Mouse (Mus musculus) limb, embryonic 14.5 days (tissue): ENCODE results near the gene Dennd1a. TPM values are rescaled to one million over a fixed set of nuclear protein-coding genes. Genes with fewer than 3 reads are reported as not detected.

Source experiments
- ATAC-seq: fragments of 200-750 bp; cut with Nextera tagmentation; 2 replicates; pipeline ENCODE4 v1.8.0; 2017; ENCODE audit warnings: low read depth, moderate number of reproducible peaks, moderate TSS enrichment; ENCODE audit not compliant: low FRiP score
- DNase-seq: peaks from one replicate; pipeline ENCODE4 v3.0.0-alpha.2; 2015; ENCODE audit warnings: low spot score
- H3K27ac ChIP-seq: fragments of 300-500 bp; sonication (generic); replicated peaks from 2 replicates; pipeline ENCODE4 v1.5.1; 2014; ENCODE audit warnings: low read depth, mild to moderate bottlenecking, low read length, moderate library complexity, mixed read lengths
- H3K27me3 ChIP-seq: fragments of 300-500 bp; sonication (generic); 2 replicates; pipeline ENCODE4 v1.6.1; 2014; ENCODE audit warnings: low read length, mixed read lengths; ENCODE audit not compliant: control insufficient read depth, insufficient read depth
- H3K36me3 ChIP-seq: fragments of 300-500 bp; sonication (generic); 2 replicates; pipeline ENCODE4 v1.6.1; 2014; ENCODE audit warnings: mild to moderate bottlenecking, low read length, moderate library complexity, mixed read lengths; ENCODE audit not compliant: control insufficient read depth, insufficient read depth
- H3K4me1 ChIP-seq: fragments of 300-500 bp; sonication (generic); 2 replicates; pipeline ENCODE4 v1.6.1; 2014; ENCODE audit warnings: antibody characterized with exemption, low read length, mixed read lengths; ENCODE audit not compliant: control insufficient read depth, insufficient read depth
- H3K4me2 ChIP-seq: fragments of 300-500 bp; sonication (generic); replicated peaks from 2 replicates; pipeline ENCODE4 v1.6.1; 2014; ENCODE audit warnings: low read depth, mild to moderate bottlenecking, low read length, moderate library complexity; ENCODE audit not compliant: severe bottlenecking
- H3K4me3 ChIP-seq: fragments of 300-500 bp; sonication (generic); replicated peaks from 2 replicates; pipeline ENCODE4 v1.5.1; 2014; ENCODE audit warnings: low read length
- H3K9ac ChIP-seq: fragments of 300-500 bp; sonication (generic); 2 replicates; pipeline ENCODE4 v1.6.1; 2014; ENCODE audit warnings: mild to moderate bottlenecking, low read depth, low read length, moderate library complexity; ENCODE audit not compliant: severe bottlenecking
- H3K9me3 ChIP-seq: fragments of 300-500 bp; sonication (generic); 2 replicates; pipeline ENCODE4 v1.6.1; 2016; ENCODE audit warnings: low read length; ENCODE audit not compliant: control insufficient read depth
- POLR2A ChIP-seq: fragments of 200-500 bp; IDR thresholded peaks from 2 replicates; pipeline ENCODE4 v1.8.0; 2012; ENCODE audit warnings: inconsistent platforms, mild to moderate bottlenecking, moderate library complexity, borderline replicate concordance; ENCODE audit not compliant: insufficient read depth, insufficient read length; ENCODE audit errors: extremely low read depth
- WGBS: fragments of 180-500 bp; shearing (Covaris S2); extraction: QIAGEN DNeasy Blood & Tissue Kit; methylation state at CpG from one replicate; pipeline ENCODE4 v1.1.7; 2014; 5-methylcytosine and 5-hydroxymethylcytosine counted together
- polyA plus RNA-seq, 2 experiments: library from polyadenylated mRNA; depleted of rRNA in 1 of 2; stranded (reverse) in 1 of 2; unstranded in 1 of 2; fragments of >200 nt; fragmentation: Nextera tagmentation in 1 of 2; extraction: Ambion mirVana in 1 of 2; gene quantifications; 2 replicates each; pipeline versions ENCODE4 v1.2.1 to v1.2.3; 2012 to 2014

The Dennd1a gene
- polyA plus RNA-seq, 2 experiments = 11.8 to 22.9 TPM

DNA sequence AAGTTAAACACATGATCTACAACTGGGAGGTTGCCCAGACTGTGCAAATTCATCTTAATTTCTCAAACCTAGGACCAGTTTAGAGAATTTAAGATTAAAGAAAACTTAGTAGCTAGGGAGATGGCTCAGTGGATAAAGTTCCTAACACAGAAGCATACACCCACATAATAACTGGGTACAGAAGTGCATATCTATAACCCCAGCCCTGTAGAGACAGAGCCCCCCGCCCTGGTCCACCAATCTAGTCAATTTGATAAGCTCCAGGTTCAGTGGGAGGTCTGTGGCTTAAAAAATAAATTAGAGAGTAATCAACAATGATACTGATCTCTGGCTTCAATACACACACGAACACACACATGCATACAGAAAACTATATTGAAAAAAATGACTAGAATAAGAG lies 51.6 kb downstream of the Dennd1a start:
- no peaks in the 10 kb centered on the region for H3K9me3 ChIP-seq
- H3K27me3 ChIP-seq = no peaks in the 10 kb centered on the region
- WGBS = 89% methylated on average over 2 of the region's 2 CpGs
- H3K27ac ChIP-seq = no peak overlapping the region
- no peaks in the 10 kb centered on the region; the same call in 1 of the 2 replicates for H3K4me1 ChIP-seq
- TF ChIP-seq POLR2A = no peak
- no peak overlapping the region for H3K4me2 ChIP-seq
- no peaks in the 10 kb centered on the region for H3K36me3 ChIP-seq
- no peak overlapping the region for H3K9ac ChIP-seq
- no peak overlapping the region for H3K4me3 ChIP-seq
- DNase-seq = no peak
- no peak for ATAC-seq

DNA sequence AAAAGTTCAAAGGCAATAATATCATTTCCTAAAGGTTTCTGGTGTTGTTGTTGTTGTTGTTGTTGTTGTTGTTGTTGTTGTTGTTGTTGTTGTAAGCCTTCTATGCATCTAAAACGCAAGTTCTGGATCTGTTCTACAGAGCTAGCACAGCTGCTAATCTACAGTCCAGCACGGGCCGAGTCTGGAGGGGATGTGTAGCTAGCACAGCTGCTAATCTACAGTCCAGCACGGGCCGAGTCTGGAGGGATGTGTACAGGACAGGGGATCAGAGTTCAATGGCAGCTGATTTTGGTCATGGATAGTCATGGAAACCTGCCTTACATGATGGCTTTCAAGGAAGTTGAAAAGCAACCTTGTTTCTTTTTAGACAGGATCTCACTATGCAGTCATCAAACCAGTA lies 57.3 kb downstream of the Dennd1a start:
- H3K27ac ChIP-seq = no peak overlapping the region
- H3K4me2 ChIP-seq = no peak overlapping the region
- ATAC-seq (no peak), DNase-seq (no peak)
- no peaks in the 10 kb centered on the region for H3K36me3 ChIP-seq
- TF ChIP-seq POLR2A = no peak
- H3K4me3 ChIP-seq = no peak overlapping the region
- no peaks in the 10 kb centered on the region for H3K9me3 ChIP-seq
- H3K4me1 ChIP-seq = 0 out of 2 replicates have a peak, but pooled peaks cover 3% of the 10 kb centered on the region
- no peaks in the 10 kb centered on the region for H3K27me3 ChIP-seq
- 89% methylated on average over 5 of the region's 5 CpGs for WGBS
- H3K9ac ChIP-seq = no peak overlapping the region

DNA sequence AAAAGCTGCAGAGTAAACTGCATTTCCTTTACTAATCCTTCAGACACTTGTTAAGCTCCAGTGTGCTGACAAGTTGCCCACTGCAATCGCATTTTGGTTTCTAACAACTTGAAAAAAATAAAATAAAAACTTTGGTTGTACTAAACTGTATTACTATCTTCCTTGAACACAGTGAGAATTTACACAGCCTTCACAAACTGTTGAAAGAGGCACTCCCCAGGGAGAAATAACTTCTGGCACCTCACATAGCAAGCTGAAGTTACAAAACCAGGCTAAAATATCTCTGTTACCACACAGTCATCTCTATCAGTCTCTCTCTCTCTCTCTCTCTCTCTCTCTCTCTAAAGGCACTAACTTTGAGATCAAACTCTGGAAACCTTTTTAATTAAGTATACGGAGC lies 63.4 kb downstream of the Dennd1a start:
- Histone ChIP-seq H3K27me3 (no peaks in the 10 kb centered on the region), H3K4me3 (no peak overlapping the region), H3K9me3 (no peaks in the 10 kb centered on the region), H3K4me2 (no peak overlapping the region), H3K9ac (no peak overlapping the region), H3K36me3 (no peaks in the 10 kb centered on the region), H3K27ac (no peak overlapping the region), H3K4me1 (peaks cover 14% of the 10 kb centered on the region; the same call in 1 of the 2 replicates)
- no peak for DNase-seq
- TF ChIP-seq POLR2A = no peak
- ATAC-seq = no peak
- WGBS = 17% methylated on average over 2 of the region's 2 CpGs

DNA sequence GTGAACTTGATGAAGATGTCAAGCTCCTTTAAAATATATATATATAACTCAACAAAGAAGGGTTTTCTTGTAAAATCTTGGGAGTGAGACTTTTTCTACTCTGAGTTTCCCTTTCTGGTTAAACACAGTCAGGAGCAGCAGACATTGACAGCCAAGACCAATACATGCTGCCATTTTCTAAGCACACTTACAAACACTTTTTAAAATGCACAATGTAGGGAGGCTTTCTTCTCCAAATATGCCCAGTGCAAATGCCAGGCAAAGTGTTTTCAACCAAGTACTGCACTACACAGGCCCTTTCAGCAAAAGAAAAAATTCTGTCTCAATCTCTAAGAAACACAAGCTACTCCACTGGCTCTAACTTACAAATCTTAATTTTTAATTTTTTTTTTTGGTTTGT lies 65.7 kb downstream of the Dennd1a start:
- H3K27me3 ChIP-seq = no peaks in the 10 kb centered on the region
- no peak for TF ChIP-seq POLR2A
- no peak overlapping the region for H3K9ac ChIP-seq
- ATAC-seq (no peak), DNase-seq (no peak)
- H3K9me3 ChIP-seq = no peaks in the 10 kb centered on the region
- H3K4me2 ChIP-seq = no peak overlapping the region
- H3K27ac ChIP-seq = no peak overlapping the region
- H3K36me3 ChIP-seq = no peaks in the 10 kb centered on the region
- H3K4me3 ChIP-seq = no peak overlapping the region
- H3K4me1 ChIP-seq = peaks cover 14% of the 10 kb centered on the region; the same call in 1 of the 2 replicates

DNA sequence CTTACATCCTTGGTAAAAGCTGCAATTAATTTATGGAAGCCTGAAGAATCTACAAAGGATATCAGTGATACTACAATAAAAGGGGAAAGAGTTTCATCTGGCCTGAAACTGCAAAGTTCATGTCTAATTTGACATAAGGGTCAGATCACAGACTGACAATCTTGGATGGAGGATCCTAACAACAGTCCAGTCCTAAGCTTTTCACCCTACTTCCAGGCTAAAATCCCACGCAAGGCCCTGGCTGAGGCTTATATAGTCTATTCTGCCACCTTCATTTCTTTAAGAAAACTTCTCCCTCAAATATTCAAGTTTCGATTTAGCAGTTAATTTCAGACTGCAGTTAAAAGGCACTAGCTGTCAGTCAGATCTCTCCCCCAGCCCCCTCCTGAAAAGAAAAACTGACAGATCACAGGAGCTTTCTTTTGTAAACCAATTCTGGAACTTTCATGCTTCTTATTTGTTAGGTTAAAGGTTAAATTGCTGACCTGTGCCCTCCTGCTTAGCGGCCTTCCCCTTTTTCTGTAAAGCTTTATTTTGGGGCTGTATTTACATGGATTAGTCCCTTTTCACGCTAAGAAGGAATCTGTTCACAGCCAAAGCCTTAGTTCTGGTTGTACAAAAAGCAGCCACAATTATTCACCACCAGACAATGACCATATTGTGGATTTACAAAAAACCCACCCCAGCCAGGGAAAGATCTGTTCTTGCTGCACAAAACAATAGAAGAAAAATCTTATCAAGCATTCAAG lies 66.3 kb downstream of the Dennd1a start:
- 35% methylated on average over 4 of the region's 4 CpGs for WGBS
- no peak overlapping the region for H3K9ac ChIP-seq
- H3K27ac ChIP-seq = no peak overlapping the region
- H3K36me3 ChIP-seq = no peaks in the 10 kb centered on the region
- no peak overlapping the region for H3K4me2 ChIP-seq
- H3K27me3 ChIP-seq = no peaks in the 10 kb centered on the region
- peaks cover 11% of the 10 kb centered on the region; the same call in 1 of the 2 replicates for H3K4me1 ChIP-seq
- no peak for TF ChIP-seq POLR2A
- H3K9me3 ChIP-seq = no peaks in the 10 kb centered on the region
- DNase-seq = no peak
- no peak overlapping the region for H3K4me3 ChIP-seq
- ATAC-seq = no peak
